ENCODE assay signal across 12 mouse cellular contexts in genomic region chr12:110688921-110689320, GRCm38 (mm10). TPM values are rescaled to one million over a fixed set of nuclear protein-coding genes. Genes with fewer than 3 reads are reported as not detected.
DNase-seq lines count a peak whose midpoint lies in the region; ATAC-seq and TF ChIP-seq lines count a peak whose summit lies in the region.
"Not testable (repeated sequence)": the region's sequence is repeated elsewhere in the genome, so short reads cannot be mapped to it uniquely, and the experiment has no call there.
"Had no signal": no experiment of that assay in that cellular context is flagged by ENCODE, and none has a peak within 500 bp of the region (broad histone marks: within the 10 kb centered on the region; RNA-seq: fewer than 3 reads in every experiment).

No protein-coding gene starts in this region.

- not testable (repeated sequence) for H3K4me1 ChIP-seq in ES-Bruce4 (ENCODE audit: control insufficient read depth, insufficient read depth, low read length); limb, embryonic 15.5 days
- peaks cover 23% of the 10 kb centered on the region for H3K4me1 ChIP-seq in heart, embryonic 12.5 days (replicated peaks)
- peaks cover 28% of the 10 kb centered on the region for H3K4me1 ChIP-seq in heart, embryonic 15.5 days (replicated peaks)

- not testable (repeated sequence) for TF ChIP-seq CTCF in ES-Bruce4 (IDR thresholded peaks at IDR 0.05; ENCODE audit: low read depth, low read length)

- ATAC-seq in heart, embryonic 12.5 days (ENCODE audit: insufficient number of reproducible peaks, low FRiP score); heart, embryonic 15.5 days (replicated peaks; ENCODE audit: insufficient number of reproducible peaks, insufficient read depth, low FRiP score, low read depth); limb, embryonic 15.5 days (ENCODE audit: insufficient number of reproducible peaks, low FRiP score, low TSS enrichment, low read depth): not testable (repeated sequence)

- peak; percentile 21 for DNase-seq in induced T-regulatory cell, adult 2 months (ENCODE audit: low read depth)
- DNase-seq in naive thymus-derived CD4-positive, alpha-beta T cell, adult 2 months (ENCODE audit: low read depth) = peak; percentile 34

- peak overlapping the region; percentile 36 for H3K27ac ChIP-seq in ES-Bruce4 (ENCODE audit: insufficient read depth, low read length)
- H3K27ac ChIP-seq in heart, embryonic 12.5 days (ENCODE audit: poor library complexity, severe bottlenecking) = peak overlapping the region; percentile 93
- peak overlapping the region; percentile 93 for H3K27ac ChIP-seq in heart, embryonic 15.5 days
- H3K27ac ChIP-seq in limb, embryonic 15.5 days = peak overlapping the region; percentile 65; the same call in 1 of the 2 replicates

- not testable (repeated sequence) for H3K27me3 ChIP-seq in ES-Bruce4 (ENCODE audit: control insufficient read depth, insufficient read depth, low read length, poor library complexity, severe bottlenecking); heart, embryonic 12.5 days (replicated peaks); heart, embryonic 15.5 days; limb, embryonic 15.5 days

- WGBS in heart, embryonic 12.5 days = 88% methylated on average over 3 of the region's 3 CpGs
- WGBS in heart, embryonic 15.5 days = 91% methylated on average over 3 of the region's 3 CpGs
- 93% methylated on average over 3 of the region's 3 CpGs for WGBS in limb, embryonic 15.5 days

- not testable (repeated sequence) for TF ChIP-seq POLR2A in ES-Bruce4 (IDR thresholded peaks at IDR 0.05; ENCODE audit: insufficient read depth, low read length)

- H3K9me3 ChIP-seq in ES-Bruce4 (replicated peaks; ENCODE audit: control insufficient read depth, insufficient read depth, low read length, poor library complexity, severe bottlenecking); heart, embryonic 12.5 days (replicated peaks); heart, embryonic 15.5 days (replicated peaks); limb, embryonic 15.5 days: not testable (repeated sequence)

- not testable (repeated sequence) for H3K9ac ChIP-seq in ES-Bruce4 (ENCODE audit: low read depth, poor library complexity, severe bottlenecking); heart, embryonic 12.5 days; heart, embryonic 15.5 days; limb, embryonic 15.5 days

- peaks cover 37% of the 10 kb centered on the region for H3K36me3 ChIP-seq in ES-Bruce4 (ENCODE audit: control insufficient read depth, insufficient read depth, low read length, poor library complexity, severe bottlenecking)
- peaks cover 52% of the 10 kb centered on the region for H3K36me3 ChIP-seq in heart, embryonic 12.5 days
- H3K36me3 ChIP-seq in heart, embryonic 15.5 days = peaks cover 32% of the 10 kb centered on the region
- H3K36me3 ChIP-seq in limb, embryonic 15.5 days = peaks cover 42% of the 10 kb centered on the region

- TF ChIP-seq EP300 in ES-Bruce4 (IDR thresholded peaks at IDR 0.05; ENCODE audit: insufficient read depth, low read depth, low read length) = not testable (repeated sequence)

- H3K4me2 ChIP-seq in heart, embryonic 12.5 days; heart, embryonic 15.5 days; limb, embryonic 15.5 days: not testable (repeated sequence)

- H3K4me3 ChIP-seq in ES-Bruce4 (ENCODE audit: low read depth, low read length); heart, embryonic 12.5 days; heart, embryonic 15.5 days; limb, embryonic 15.5 days: not testable (repeated sequence)

RNA-seq across cellular contexts. Expression of gene 1700001K19Rik, which starts 6.5 kb away (rescaled TPM):
- polyA plus RNA-seq in ES-Bruce4 (2011; ENCODE audit: insufficient read depth, insufficient read length, low read depth, missing spikeins) = not detected in 2 replicates
- not detected in 2 replicates for polyA plus RNA-seq in heart, embryonic 12.5 days (2016; fragmentation: Nextera tagmentation; extraction: Ambion mirVana)
- not detected in 2 replicates for polyA plus RNA-seq in heart, embryonic 15.5 days (2015; fragmentation: Nextera tagmentation; extraction: Ambion mirVana)
- polyA plus RNA-seq in limb, embryonic 15.5 days (2015; fragmentation: Nextera tagmentation; extraction: Ambion mirVana) = 0.15 TPM in 1 of 2 replicates, not detected in the other
- polyA plus RNA-seq: brain, embryonic 14.5 days; cortical plate, adult 2 months; embryonic facial prominence, embryonic 13.5 days; forebrain, embryonic 10.5 days; heart, embryonic 10.5 days; intestine, embryonic 15.5 days had no signal

RNA-seq across cellular contexts. Expression of gene Hsp90aa1, which starts 13.6 kb away (rescaled TPM):
- polyA plus RNA-seq in ES-Bruce4 (2011; ENCODE audit: insufficient read depth, insufficient read length, low read depth, missing spikeins) = 4,323 and 4,421 TPM in 2 replicates
- 648 and 662 TPM in 2 replicates for polyA plus RNA-seq in heart, embryonic 12.5 days (2016; fragmentation: Nextera tagmentation; extraction: Ambion mirVana)
- polyA plus RNA-seq in heart, embryonic 15.5 days (2015; fragmentation: Nextera tagmentation; extraction: Ambion mirVana) = 595 and 603 TPM in 2 replicates
- polyA plus RNA-seq in limb, embryonic 15.5 days (2015; fragmentation: Nextera tagmentation; extraction: Ambion mirVana) = 644 and 712 TPM in 2 replicates

RNA-seq across cellular contexts. Expression of gene Wdr20, which starts 48.8 kb away (rescaled TPM):
- polyA plus RNA-seq in ES-Bruce4 (2011; ENCODE audit: insufficient read depth, insufficient read length, low read depth, missing spikeins) = 32.7 and 36.4 TPM in 2 replicates
- polyA plus RNA-seq in heart, embryonic 12.5 days (2016; fragmentation: Nextera tagmentation; extraction: Ambion mirVana) = 16.4 and 16.8 TPM in 2 replicates
- polyA plus RNA-seq in heart, embryonic 15.5 days (2015; fragmentation: Nextera tagmentation; extraction: Ambion mirVana) = 14.7 and 17.8 TPM in 2 replicates
- polyA plus RNA-seq in limb, embryonic 15.5 days (2015; fragmentation: Nextera tagmentation; extraction: Ambion mirVana) = 21.5 and 22.1 TPM in 2 replicates

Comparison
In these comparisons a context has a peak if more than half of its experiments do, and no peak if none do; other contexts are left out.
1. H3K27ac ChIP-seq: peak in every context shown above with its lines; median percentile 93 in heart, embryonic 12.5 days; 93 in heart, embryonic 15.5 days; 65 in limb, embryonic 15.5 days; 36 in ES-Bruce4.